Mouse (Mus musculus) heart, embryonic 14.5 days (tissue): ENCODE measurements around the gene Gltpd2. TPM values are rescaled to one million over a fixed set of nuclear protein-coding genes. Genes with fewer than 3 reads are reported as not detected.
"Not testable (repeated sequence)": the region's sequence is repeated elsewhere in the genome, so short reads cannot be mapped to it uniquely, and the experiment has no call there.

ENCODE experiments used
- ATAC-seq: fragments of 200-750 bp; cut with Nextera tagmentation; 2 replicates; pipeline ENCODE4 v1.8.0; 2017; ENCODE audit warnings: low read depth, moderate TSS enrichment; ENCODE audit not compliant: insufficient number of reproducible peaks, insufficient read depth, low FRiP score
- H3K27ac ChIP-seq, 2 experiments: fragments of 200-500 bp in 1 of 2; fragments of 300-500 bp in 1 of 2; sonication (generic) in 1 of 2; replicated peaks in 1 of 2; 2 replicates each; pipeline ENCODE4 v1.5.1; 2012 to 2014; ENCODE audit warnings: low read depth in 2 of 2, low read length in 2 of 2, control low read depth in 1 of 2, mild to moderate bottlenecking in 1 of 2, mixed read lengths in 1 of 2; ENCODE audit not compliant: control insufficient read depth in 1 of 2, insufficient read depth in 1 of 2
- H3K27me3 ChIP-seq: fragments of 300-500 bp; sonication (generic); 2 replicates; pipeline ENCODE4 v1.6.1; 2014; ENCODE audit warnings: mild to moderate bottlenecking, low read length, control low read depth; ENCODE audit not compliant: control insufficient read depth, insufficient read depth
- H3K36me3 ChIP-seq: fragments of 300-500 bp; sonication (generic); 2 replicates; pipeline ENCODE4 v1.6.1; 2014; ENCODE audit warnings: mild to moderate bottlenecking, control low read depth, low read length, mixed read lengths; ENCODE audit not compliant: control insufficient read depth, insufficient read depth
- H3K4me1 ChIP-seq, 2 experiments: fragments of 200-500 bp in 1 of 2; fragments of 300-500 bp in 1 of 2; sonication (generic) in 1 of 2; 2 replicates each; pipeline ENCODE4 v1.6.1; 2012 to 2014; ENCODE audit warnings: low read length in 2 of 2, control low read depth in 1 of 2, mixed read lengths in 1 of 2; ENCODE audit not compliant: control insufficient read depth in 2 of 2, insufficient read depth in 2 of 2
- H3K4me2 ChIP-seq: fragments of 300-500 bp; sonication (generic); 2 replicates; pipeline ENCODE4 v1.6.1; 2014; ENCODE audit warnings: mild to moderate bottlenecking, low read length
- H3K4me3 ChIP-seq, 2 experiments: fragments of 200-500 bp in 1 of 2; fragments of 300-500 bp in 1 of 2; sonication (generic) in 1 of 2; 2 replicates each; pipeline ENCODE4 v1.5.1; 2012 to 2014; ENCODE audit warnings: low read length in 2 of 2, mild to moderate bottlenecking in 2 of 2, control low read depth in 1 of 2, low read depth in 1 of 2, moderate library complexity in 1 of 2; ENCODE audit not compliant: control insufficient read depth in 1 of 2, insufficient read depth in 1 of 2
- H3K9ac ChIP-seq: fragments of 300-500 bp; sonication (generic); 2 replicates; pipeline ENCODE4 v1.6.1; 2014; ENCODE audit warnings: mild to moderate bottlenecking, low read length
- H3K9me3 ChIP-seq: fragments of 300-500 bp; sonication (generic); 2 replicates; pipeline ENCODE4 v1.6.1; 2016; ENCODE audit warnings: low read length, control low read depth; ENCODE audit not compliant: control insufficient read depth
- WGBS: fragments of 180-500 bp; shearing (Covaris S2); extraction: QIAGEN DNeasy Blood & Tissue Kit; methylation state at CpG from one replicate; pipeline ENCODE4 v1.1.7; 2014; 5-methylcytosine and 5-hydroxymethylcytosine counted together
- polyA plus RNA-seq: library from polyadenylated mRNA; unstranded; fragments of >200 nt; fragmentation: Nextera tagmentation; extraction: Ambion mirVana; gene quantifications from 2 replicates; pipeline ENCODE4 v1.2.1, GENCODE M21; 2014

Gltpd2 gene
- polyA plus RNA-seq, 1 experiment from 2014 or later = 0.49 TPM

DNA sequence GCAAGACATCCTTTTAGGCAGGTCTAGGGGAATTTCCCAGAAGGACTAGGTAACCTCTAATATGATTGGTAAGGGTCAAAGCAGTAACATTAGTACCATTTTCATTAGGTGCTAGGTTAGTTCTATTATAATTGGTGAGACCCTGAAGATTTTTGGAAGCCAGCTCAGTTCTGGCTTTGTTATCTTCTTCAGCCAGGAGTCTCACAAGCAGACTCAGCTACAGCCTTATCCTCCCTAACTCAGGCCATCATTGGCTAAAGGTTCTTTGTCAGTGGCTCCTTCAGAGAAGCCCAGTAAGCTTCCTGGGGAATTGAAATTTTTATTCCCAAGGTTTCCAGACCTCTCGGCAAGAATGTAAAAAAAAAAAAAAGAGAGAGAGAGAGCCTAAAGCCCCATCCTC lies 560 bp upstream of the Gltpd2 start:
- WGBS = 64% methylated on average over 1 of the region's 1 CpGs
- H3K27ac ChIP-seq = no peak overlapping the region

DNA sequence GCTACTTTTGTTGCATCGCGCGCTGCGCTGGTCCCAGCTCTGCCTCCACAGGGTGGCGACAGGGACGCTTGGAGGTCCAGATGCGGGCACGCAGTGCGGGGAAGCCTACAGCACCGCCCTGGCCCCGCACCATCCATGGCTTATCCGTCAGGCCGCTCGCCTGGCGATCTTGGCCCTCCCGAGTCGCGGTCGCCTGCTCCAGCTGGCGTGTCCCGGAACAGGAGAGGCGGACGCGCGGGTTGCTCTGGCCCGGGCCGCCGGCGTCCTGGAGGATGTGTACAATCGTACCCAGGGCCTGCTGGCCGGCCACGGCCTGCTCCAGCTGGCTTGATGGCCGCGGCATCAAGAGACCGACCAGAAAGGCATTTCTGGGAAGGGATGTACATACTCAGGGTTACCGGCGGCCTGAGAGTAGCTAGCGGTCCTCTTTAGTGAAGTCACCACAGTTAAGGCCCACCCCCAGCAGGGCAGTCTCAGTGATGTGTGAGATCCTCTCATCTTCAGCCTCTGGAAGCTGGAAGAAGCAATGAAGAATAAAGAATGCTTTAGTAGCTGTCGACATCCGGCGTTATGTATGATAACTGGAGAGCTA lies 1.3 kb downstream of the Gltpd2 start:
- Histone ChIP-seq H3K27ac (peak overlapping the region; percentile 61 to 80), H3K4me1 (peaks cover 5 to 11% of the 10 kb centered on the region in 2 experiments; a peak in 3 of 4 replicates), H3K36me3 (no peaks in the 10 kb centered on the region), H3K27me3 (no peaks in the 10 kb centered on the region), H3K4me3 (peak overlapping the region; percentile 37 to 38), H3K9me3 (no peaks in the 10 kb centered on the region), H3K4me2 (peak overlapping the region; percentile 78), H3K9ac (peak overlapping the region; percentile 77)
- WGBS = 3% methylated on average over 41 of the region's 41 CpGs
- ATAC-seq = 0 out of 2 replicates have a peak, but pooled peaks have one; percentile 51

More for the DNA sequence above, 560 bp upstream of the Gltpd2 start:
- Histone ChIP-seq H3K4me2 (no peak overlapping the region), H3K36me3 (no peaks in the 10 kb centered on the region), H3K4me1 (peaks cover 5 to 11% of the 10 kb centered on the region in 2 experiments; a peak in 3 of 4 replicates), H3K9ac (no peak overlapping the region), H3K9me3 (no peaks in the 10 kb centered on the region), H3K4me3 (no peak overlapping the region), H3K27me3 (no peaks in the 10 kb centered on the region)
- ATAC-seq = no peak

DNA sequence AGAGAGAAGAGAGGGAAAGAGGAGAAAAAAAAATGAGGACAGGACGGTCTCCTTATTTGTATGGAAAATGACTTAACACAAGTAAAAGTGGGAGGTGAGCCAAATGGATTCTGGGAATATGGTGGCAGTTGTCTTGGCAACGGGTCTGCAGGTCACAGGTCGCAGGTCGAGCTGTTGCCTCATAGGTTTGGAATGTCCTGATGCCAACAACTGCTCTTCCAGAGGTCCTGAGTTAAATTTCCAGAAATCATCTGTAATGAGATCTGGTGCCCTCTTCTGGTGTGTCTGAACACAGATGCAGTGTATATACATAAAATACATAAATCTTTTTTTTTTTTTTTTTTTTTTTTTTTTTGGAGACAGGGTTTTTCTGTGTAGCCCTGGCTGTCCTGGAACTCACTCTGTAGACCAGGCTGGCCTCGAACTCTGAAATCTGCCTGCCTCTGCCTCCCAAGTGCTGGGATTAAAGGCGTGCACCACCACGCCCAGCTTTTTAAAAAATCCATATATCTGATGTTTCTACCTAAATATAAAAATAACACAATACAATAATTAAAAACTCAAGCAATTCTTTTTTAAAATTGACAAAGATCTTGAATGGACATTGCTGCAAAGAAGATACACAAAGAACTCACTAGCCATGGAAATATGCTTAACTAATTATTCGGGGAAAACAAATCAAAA lies 4.5 kb downstream of the Gltpd2 start:
- not testable (repeated sequence) for H3K27ac ChIP-seq, H3K9ac ChIP-seq, H3K4me3 ChIP-seq, ATAC-seq, H3K9me3 ChIP-seq, H3K4me2 ChIP-seq, H3K27me3 ChIP-seq
- Histone ChIP-seq H3K4me1 (peaks cover 5 to 15% of the 10 kb centered on the region in 2 experiments; a peak in 3 of 4 replicates), H3K36me3 (peaks cover 24% of the 10 kb centered on the region)
- WGBS = 85% methylated on average over 8 of the region's 8 CpGs

DNA sequence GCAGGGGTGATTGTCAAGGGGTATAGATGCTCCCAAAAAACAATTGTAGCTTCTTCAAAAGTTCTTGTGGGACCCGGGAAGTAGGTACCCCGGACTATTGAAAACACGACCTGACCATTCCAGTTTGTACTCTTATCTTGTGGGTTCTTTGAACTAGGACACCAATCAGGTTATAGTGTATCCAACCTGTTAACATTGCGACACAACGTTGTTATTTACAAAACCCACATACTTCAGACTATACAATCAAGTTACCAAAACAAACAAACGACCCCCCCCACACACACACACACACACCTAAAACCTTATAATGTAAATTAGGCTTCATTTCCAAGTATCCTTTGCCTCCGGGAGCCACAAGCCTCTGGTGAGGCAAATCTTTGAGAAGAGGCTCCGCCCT lies 5.8 kb downstream of the Gltpd2 start:
- no peaks in the 10 kb centered on the region for H3K27me3 ChIP-seq
- peaks cover 27% of the 10 kb centered on the region for H3K36me3 ChIP-seq
- H3K4me3 ChIP-seq = peak overlapping the region; percentile 25 to 73; a peak in 3 of 4 replicates
- no peak overlapping the region for H3K27ac ChIP-seq
- H3K4me1 ChIP-seq = peaks cover 2 to 13% of the 10 kb centered on the region in 2 experiments; a peak in 3 of 4 replicates
- no peaks in the 10 kb centered on the region for H3K9me3 ChIP-seq
- peak overlapping the region; percentile 64 for H3K4me2 ChIP-seq
- no peak for ATAC-seq
- 5% methylated on average over 8 of the region's 8 CpGs for WGBS
- peak overlapping the region; percentile 66 for H3K9ac ChIP-seq

DNA sequence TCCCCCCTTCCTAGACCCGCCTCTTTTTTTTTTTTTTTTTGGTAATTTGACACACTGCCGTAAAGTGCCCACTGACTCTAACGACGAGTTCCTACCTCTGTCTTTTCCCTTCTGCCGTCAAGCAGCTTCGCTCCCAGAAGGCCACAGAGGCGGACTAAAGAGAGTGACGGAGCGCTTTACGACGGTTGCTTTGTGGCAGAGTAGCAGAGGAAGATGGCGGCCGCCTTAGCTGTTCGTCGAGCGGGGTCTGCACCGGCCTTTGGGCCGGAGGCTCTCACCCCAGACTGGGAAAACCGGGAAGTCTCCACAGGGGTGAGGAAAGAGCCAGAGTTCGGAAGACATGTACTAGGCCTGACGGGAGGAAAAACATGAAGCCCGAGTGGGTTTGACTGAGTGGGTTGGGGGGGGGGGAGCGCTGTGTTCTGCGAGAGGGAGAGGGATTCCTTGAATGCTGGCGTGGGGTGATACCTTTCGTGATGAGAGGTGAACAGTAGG lies 6.2 kb downstream of the Gltpd2 start, which contains the start of gene Psmb6:
Psmb6 (plus strand) TSS at position 184 of the 495 bp plus-strand sequence.
- Histone ChIP-seq H3K9ac (peak within 1 kb of the TSS; percentile 84), H3K36me3 (peaks cover 27% of the 10 kb centered on the region), H3K4me2 (peak within 1 kb of the TSS; percentile 75), H3K4me3 (peak within 1 kb of the TSS; percentile 73 to 92), H3K27ac (0 out of 4 replicates have a peak within 1 kb of the TSS, but pooled peaks have one; percentile 10 to 41), H3K4me1 (peaks cover 0 to 8% of the 10 kb centered on the region in 2 experiments; a peak in 2 of 4 replicates), H3K27me3 (no peaks in the 10 kb centered on the region), H3K9me3 (no peaks in the 10 kb centered on the region)
- WGBS = under 1% methylated on average over 24 of the region's 26 CpGs
- peak; percentile 93 for ATAC-seq

DNA sequence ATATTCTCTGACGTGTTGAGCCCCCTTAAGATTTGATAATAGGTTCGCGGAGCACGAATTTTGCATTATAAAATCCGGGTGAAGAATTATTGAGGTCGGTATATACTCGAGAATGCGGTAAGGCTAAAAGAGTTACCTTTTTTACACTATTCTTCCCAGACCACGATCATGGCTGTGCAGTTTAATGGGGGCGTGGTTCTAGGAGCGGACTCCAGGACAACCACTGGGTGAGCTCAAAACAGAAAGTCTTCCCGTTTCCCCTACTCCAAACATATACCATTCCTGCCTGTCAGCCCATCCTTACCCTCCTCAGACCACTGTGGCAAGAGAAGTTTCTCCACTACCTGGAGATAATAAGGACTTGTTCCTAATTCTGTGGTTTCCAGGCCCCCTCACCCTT lies 6.7 kb downstream of the Gltpd2 start:
- Histone ChIP-seq H3K4me2 (peak overlapping the region; percentile 75), H3K4me3 (peak overlapping the region; percentile 73 to 92), H3K9ac (peak overlapping the region; percentile 84), H3K4me1 (peaks cover 0 to 5% of the 10 kb centered on the region in 2 experiments; a peak in 2 of 4 replicates), H3K27me3 (no peaks in the 10 kb centered on the region), H3K27ac (0 out of 4 replicates have a peak overlapping the region, but pooled peaks of 1 of the 2 experiments have one; percentile 10), H3K36me3 (peaks cover 27% of the 10 kb centered on the region), H3K9me3 (no peaks in the 10 kb centered on the region)
- ATAC-seq = no peak
- whole genome bisulfite sequencing = 2% methylated on average over 12 of the region's 12 CpGs

DNA sequence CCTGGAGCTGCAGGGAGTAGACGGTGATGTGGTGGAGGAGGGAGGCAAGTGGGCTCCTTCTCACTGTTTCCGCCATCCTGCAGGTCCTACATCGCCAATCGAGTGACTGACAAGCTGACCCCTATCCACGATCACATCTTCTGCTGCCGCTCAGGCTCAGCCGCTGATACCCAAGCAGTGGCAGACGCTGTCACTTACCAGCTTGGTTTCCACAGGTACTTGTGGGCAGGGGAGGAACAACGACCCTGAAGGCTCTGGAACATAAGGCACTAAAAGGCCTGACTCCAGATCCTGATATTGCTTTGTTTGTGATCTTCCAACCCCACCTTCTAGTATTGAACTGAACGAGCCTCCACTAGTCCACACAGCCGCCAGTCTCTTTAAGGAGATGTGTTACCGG lies 7.2 kb downstream of the Gltpd2 start:
- no peak for ATAC-seq
- H3K4me3 ChIP-seq = peak overlapping the region; percentile 73 to 92; a peak in 3 of 4 replicates
- H3K4me1 ChIP-seq = peaks cover 0 to 4% of the 10 kb centered on the region in 2 experiments; a peak in 2 of 4 replicates
- 84% methylated on average over 12 of the region's 12 CpGs for WGBS
- H3K4me2 ChIP-seq = peak overlapping the region; percentile 75
- peaks cover 27% of the 10 kb centered on the region for H3K36me3 ChIP-seq
- H3K27me3 ChIP-seq = no peaks in the 10 kb centered on the region
- H3K9me3 ChIP-seq = no peaks in the 10 kb centered on the region
- no peak overlapping the region for H3K27ac ChIP-seq
- peak overlapping the region; percentile 84; the same call in 1 of the 2 replicates for H3K9ac ChIP-seq
